11 mouse cellular contexts compared by ENCODE assay signal in genomic region chr5:48737640-48738039, GRCm38 (mm10).
DNase-seq lines count a peak whose midpoint lies in the region; ATAC-seq and TF ChIP-seq lines count a peak whose summit lies in the region.
"Had no signal": no experiment of that assay in that cellular context is flagged by ENCODE, and none has a peak within 500 bp of the region (broad histone marks: within the 10 kb centered on the region; RNA-seq: fewer than 3 reads in every experiment).

No protein-coding gene starts in this region.

- no peak overlapping the region for H3K4me3 ChIP-seq in hindbrain, embryonic 12.5 days
- no peak overlapping the region for H3K4me3 ChIP-seq in hindbrain, embryonic 10.5 days
- no peak overlapping the region for H3K4me3 ChIP-seq in neural tube, embryonic 11.5 days (ENCODE audit: low read depth, low read length)
- H3K4me3 ChIP-seq in neural tube, embryonic 15.5 days (replicated peaks) = no peak overlapping the region
- no peak overlapping the region for H3K4me3 ChIP-seq in embryonic facial prominence, embryonic 14.5 days (ENCODE audit: low read depth, low read length)
- H3K4me3 ChIP-seq in stomach, postnatal 0 days (ENCODE audit: low read depth, low read length) = no peak overlapping the region
- H3K4me3 ChIP-seq: heart, embryonic 15.5 days; lung, embryonic 15.5 days; neural tube, embryonic 13.5 days had no signal

- no peaks in the 10 kb centered on the region for H3K27me3 ChIP-seq in hindbrain, embryonic 12.5 days
- no peaks in the 10 kb centered on the region for H3K27me3 ChIP-seq in hindbrain, embryonic 10.5 days (ENCODE audit: insufficient read depth, poor library complexity, severe bottlenecking)
- H3K27me3 ChIP-seq in neural tube, embryonic 11.5 days (ENCODE audit: control insufficient read depth, insufficient read depth, low read length) = no peaks in the 10 kb centered on the region
- H3K27me3 ChIP-seq in neural tube, embryonic 15.5 days (replicated peaks) = no peaks in the 10 kb centered on the region
- H3K27me3 ChIP-seq in embryonic facial prominence, embryonic 14.5 days (replicated peaks; ENCODE audit: control insufficient read depth, insufficient read depth, low read length) = no peaks in the 10 kb centered on the region
- H3K27me3 ChIP-seq in stomach, postnatal 0 days (ENCODE audit: control insufficient read depth, insufficient read depth, low read length) = no peaks in the 10 kb centered on the region
- H3K27me3 ChIP-seq: heart, embryonic 15.5 days; lung, embryonic 15.5 days; neural tube, embryonic 13.5 days had no signal

- no peak overlapping the region for H3K4me2 ChIP-seq in hindbrain, embryonic 12.5 days (replicated peaks)
- H3K4me2 ChIP-seq in neural tube, embryonic 11.5 days (ENCODE audit: low read depth) = no peak overlapping the region
- H3K4me2 ChIP-seq in neural tube, embryonic 15.5 days = no peak overlapping the region
- no peak overlapping the region for H3K4me2 ChIP-seq in embryonic facial prominence, embryonic 14.5 days (ENCODE audit: low read depth, low read length)
- no peak overlapping the region for H3K4me2 ChIP-seq in stomach, postnatal 0 days (replicated peaks; ENCODE audit: low read depth)
- H3K4me2 ChIP-seq: heart, embryonic 15.5 days; lung, embryonic 15.5 days; neural tube, embryonic 13.5 days had no signal

- ATAC-seq in hindbrain, embryonic 12.5 days (ENCODE audit: low FRiP score) = 0 out of 2 replicates have a peak, but pooled peaks have one; percentile 35
- ATAC-seq in neural tube, embryonic 11.5 days (ENCODE audit: insufficient read depth, low FRiP score, low TSS enrichment) = peak; percentile 53; the same call in 1 of the 2 replicates
- ATAC-seq in neural tube, embryonic 15.5 days (ENCODE audit: low FRiP score) = no peak
- ATAC-seq in embryonic facial prominence, embryonic 14.5 days (ENCODE audit: low read depth) = no peak
- ATAC-seq in stomach, postnatal 0 days (ENCODE audit: low FRiP score, low TSS enrichment) = no peak
- no peak for ATAC-seq in megakaryocyte progenitor cell, adult 5-6 weeks (replicated peaks; ENCODE audit: poor library complexity)

- DNase-seq in hindbrain, embryonic 10.5 days (ENCODE audit: low spot score) = no peak
- DNase-seq in neural tube, embryonic 11.5 days (ENCODE audit: low spot score) = no peak
- DNase-seq in embryonic facial prominence, embryonic 14.5 days (ENCODE audit: low spot score) = peak; percentile 14
- no peak for DNase-seq in stomach, postnatal 0 days (ENCODE audit: low spot score)
- DNase-seq: cerebellum, adult 9-11 months had no signal

- peak; percentile 56 for TF ChIP-seq CTCF in stomach, postnatal 0 days (IDR thresholded peaks at IDR 0.05; ENCODE audit: low read depth)

- no peak overlapping the region for H3K9ac ChIP-seq in hindbrain, embryonic 12.5 days
- no peak overlapping the region for H3K9ac ChIP-seq in neural tube, embryonic 11.5 days (ENCODE audit: low read length)
- no peak overlapping the region for H3K9ac ChIP-seq in neural tube, embryonic 15.5 days (replicated peaks)
- no peak overlapping the region for H3K9ac ChIP-seq in embryonic facial prominence, embryonic 14.5 days (ENCODE audit: low read depth, low read length)
- no peak overlapping the region for H3K9ac ChIP-seq in stomach, postnatal 0 days (ENCODE audit: low read length)
- H3K9ac ChIP-seq: heart, embryonic 15.5 days; lung, embryonic 15.5 days; neural tube, embryonic 13.5 days had no signal

- TF ChIP-seq EP300 in stomach, postnatal 0 days (optimal IDR thresholded peaks at IDR 0.05) = no peak

- no peaks in the 10 kb centered on the region for H3K36me3 ChIP-seq in hindbrain, embryonic 12.5 days
- no peaks in the 10 kb centered on the region for H3K36me3 ChIP-seq in hindbrain, embryonic 10.5 days
- H3K36me3 ChIP-seq in neural tube, embryonic 11.5 days (ENCODE audit: control insufficient read depth, insufficient read depth, low read length) = no peaks in the 10 kb centered on the region
- no peaks in the 10 kb centered on the region for H3K36me3 ChIP-seq in neural tube, embryonic 15.5 days
- H3K36me3 ChIP-seq in embryonic facial prominence, embryonic 14.5 days (ENCODE audit: control insufficient read depth, insufficient read depth, low read length) = no peaks in the 10 kb centered on the region
- no peaks in the 10 kb centered on the region for H3K36me3 ChIP-seq in stomach, postnatal 0 days (ENCODE audit: control insufficient read depth, insufficient read depth, low read length)
- H3K36me3 ChIP-seq: heart, embryonic 15.5 days; lung, embryonic 15.5 days; neural tube, embryonic 13.5 days had no signal

- no peak overlapping the region for H3K27ac ChIP-seq in hindbrain, embryonic 12.5 days
- H3K27ac ChIP-seq in hindbrain, embryonic 10.5 days = no peak overlapping the region
- H3K27ac ChIP-seq in neural tube, embryonic 11.5 days (ENCODE audit: low read depth, low read length) = no peak overlapping the region
- no peak overlapping the region for H3K27ac ChIP-seq in neural tube, embryonic 15.5 days (replicated peaks)
- no peak overlapping the region for H3K27ac ChIP-seq in embryonic facial prominence, embryonic 14.5 days (replicated peaks; ENCODE audit: low read depth, low read length)
- no peak overlapping the region for H3K27ac ChIP-seq in stomach, postnatal 0 days (replicated peaks)
- H3K27ac ChIP-seq: heart, embryonic 15.5 days; lung, embryonic 15.5 days; neural tube, embryonic 13.5 days had no signal

- no peaks in the 10 kb centered on the region for H3K4me1 ChIP-seq in hindbrain, embryonic 12.5 days
- no peaks in the 10 kb centered on the region for H3K4me1 ChIP-seq in hindbrain, embryonic 10.5 days (replicated peaks)
- no peaks in the 10 kb centered on the region for H3K4me1 ChIP-seq in neural tube, embryonic 11.5 days (ENCODE audit: control insufficient read depth, insufficient read depth, low read length)
- no peaks in the 10 kb centered on the region for H3K4me1 ChIP-seq in neural tube, embryonic 15.5 days
- no peaks in the 10 kb centered on the region for H3K4me1 ChIP-seq in embryonic facial prominence, embryonic 14.5 days (ENCODE audit: control insufficient read depth, insufficient read depth, low read length)
- H3K4me1 ChIP-seq in stomach, postnatal 0 days (replicated peaks; ENCODE audit: control insufficient read depth, insufficient read depth) = no peaks in the 10 kb centered on the region
- H3K4me1 ChIP-seq: heart, embryonic 15.5 days; lung, embryonic 15.5 days; neural tube, embryonic 13.5 days had no signal

- H3K9me3 ChIP-seq in hindbrain, embryonic 12.5 days (replicated peaks) = no peaks in the 10 kb centered on the region
- H3K9me3 ChIP-seq in hindbrain, embryonic 10.5 days = no peaks in the 10 kb centered on the region
- no peaks in the 10 kb centered on the region for H3K9me3 ChIP-seq in neural tube, embryonic 11.5 days (ENCODE audit: control insufficient read depth, low read length)
- no peaks in the 10 kb centered on the region for H3K9me3 ChIP-seq in neural tube, embryonic 15.5 days (replicated peaks)
- H3K9me3 ChIP-seq in embryonic facial prominence, embryonic 14.5 days (ENCODE audit: control insufficient read depth, low read length) = no peaks in the 10 kb centered on the region
- H3K9me3 ChIP-seq in stomach, postnatal 0 days (ENCODE audit: control insufficient read depth, low read length) = no peaks in the 10 kb centered on the region
- H3K9me3 ChIP-seq: heart, embryonic 15.5 days; lung, embryonic 15.5 days; neural tube, embryonic 13.5 days had no signal

- WGBS in hindbrain, embryonic 12.5 days = 46% methylated on average over 2 of the region's 2 CpGs
- 59% methylated on average over 2 of the region's 2 CpGs for WGBS in hindbrain, embryonic 10.5 days
- WGBS in neural tube, embryonic 11.5 days = 67% methylated on average over 2 of the region's 2 CpGs
- 55% methylated on average over 2 of the region's 2 CpGs for WGBS in neural tube, embryonic 15.5 days
- WGBS in embryonic facial prominence, embryonic 14.5 days = 54% methylated on average over 2 of the region's 2 CpGs
- 51% methylated on average over 2 of the region's 2 CpGs for WGBS in stomach, postnatal 0 days

Comparison
In these comparisons a context has a peak if more than half of its experiments do, and no peak if none do; other contexts are left out.
1. ATAC-seq: peak in hindbrain, embryonic 12.5 days (single experiment) and neural tube, embryonic 11.5 days (single experiment); none in neural tube, embryonic 15.5 days (single experiment), embryonic facial prominence, embryonic 14.5 days (single experiment), stomach, postnatal 0 days (single experiment) and megakaryocyte progenitor cell, adult 5-6 weeks (single experiment).